Mouse (Mus musculus) embryonic facial prominence, embryonic 15.5 days (tissue): ENCODE measurements around the gene Olfr1053. TPM values are rescaled to one million over a fixed set of nuclear protein-coding genes. Genes with fewer than 3 reads are reported as not detected.
"Not testable (repeated sequence)": the region's sequence is repeated elsewhere in the genome, so short reads cannot be mapped to it uniquely, and the experiment has no call there.

Source experiments
- ATAC-seq: fragments of 200-750 bp; cut with Nextera tagmentation; 2 replicates; pipeline ENCODE4 v1.8.0; 2017; ENCODE audit warnings: low read depth, moderate TSS enrichment; ENCODE audit not compliant: insufficient number of reproducible peaks, low FRiP score, low TSS enrichment
- H3K27ac ChIP-seq: fragments of 300-500 bp; sonication (generic); replicated peaks from 2 replicates; pipeline ENCODE4 v1.5.1; 2015; ENCODE audit warnings: mild to moderate bottlenecking, inconsistent platforms
- H3K27me3 ChIP-seq: fragments of 300-500 bp; sonication (generic); 2 replicates; pipeline ENCODE4 v1.6.1; 2015; ENCODE audit warnings: inconsistent platforms
- H3K36me3 ChIP-seq: fragments of 300-500 bp; sonication (generic); 2 replicates; pipeline ENCODE4 v1.6.1; 2015; ENCODE audit warnings: mild to moderate bottlenecking, inconsistent platforms
- H3K4me1 ChIP-seq: fragments of 300-500 bp; sonication (generic); 2 replicates; pipeline ENCODE4 v1.6.1; 2015; ENCODE audit warnings: inconsistent platforms
- H3K4me2 ChIP-seq: fragments of 300-500 bp; sonication (generic); replicated peaks from 2 replicates; pipeline ENCODE4 v1.6.1; 2015; ENCODE audit warnings: mild to moderate bottlenecking, inconsistent platforms
- H3K4me3 ChIP-seq: fragments of 300-500 bp; sonication (generic); replicated peaks from 2 replicates; pipeline ENCODE4 v1.5.1; 2015; ENCODE audit warnings: mild to moderate bottlenecking, inconsistent platforms
- H3K9ac ChIP-seq: fragments of 300-500 bp; sonication (generic); 2 replicates; pipeline ENCODE4 v1.6.1; 2015; ENCODE audit warnings: inconsistent platforms
- H3K9me3 ChIP-seq: fragments of 300-500 bp; sonication (generic); replicated peaks from 2 replicates; pipeline ENCODE4 v1.6.1; 2016; ENCODE audit warnings: inconsistent platforms
- WGBS: fragments of 180-500 bp; shearing (Covaris S2); methylation state at CpG from one replicate; pipeline ENCODE4 v1.1.7; 2015; 5-methylcytosine and 5-hydroxymethylcytosine counted together
- polyA plus RNA-seq: library from polyadenylated mRNA; unstranded; fragments of >200 nt; fragmentation: Nextera tagmentation; extraction: Ambion mirVana; gene quantifications from 2 replicates; pipeline ENCODE4 v1.2.1, GENCODE M21; 2015

Olfr1053 gene
- not detected in 2 replicates for polyA plus RNA-seq

DNA sequence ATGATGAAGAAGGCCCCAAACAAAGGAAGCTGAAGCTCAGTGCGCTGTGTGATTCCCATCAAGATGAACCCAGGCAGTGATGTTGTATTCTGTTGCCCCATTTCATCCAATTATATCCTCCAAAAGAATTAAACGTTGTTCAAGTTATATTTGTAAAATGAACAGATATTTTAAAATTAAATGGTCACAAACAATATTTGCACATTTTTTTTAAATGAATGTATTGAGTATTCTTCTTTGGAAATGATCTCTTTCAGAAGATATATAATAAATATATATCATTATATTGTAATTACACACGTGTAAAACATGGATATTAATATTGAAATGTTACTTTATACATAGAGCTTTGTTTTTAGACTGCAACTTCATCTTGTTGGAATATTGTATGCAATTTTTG lies at the start of gene Olfr1053:
Gene Olfr1053, minus strand, starts transcription at position 101 of the 400 bp plus-strand sequence.
- no peak within 1 kb of the TSS for H3K4me2 ChIP-seq
- no peaks in the 10 kb centered on the region for H3K4me1 ChIP-seq
- H3K4me3 ChIP-seq = no peak within 1 kb of the TSS
- H3K27ac ChIP-seq = no peak within 1 kb of the TSS
- no peak for ATAC-seq
- no peaks in the 10 kb centered on the region for H3K9me3 ChIP-seq
- H3K27me3 ChIP-seq = no peaks in the 10 kb centered on the region
- 63% methylated on average over 3 of the region's 3 CpGs for WGBS
- no peaks in the 10 kb centered on the region for H3K36me3 ChIP-seq
- no peak within 1 kb of the TSS for H3K9ac ChIP-seq

DNA sequence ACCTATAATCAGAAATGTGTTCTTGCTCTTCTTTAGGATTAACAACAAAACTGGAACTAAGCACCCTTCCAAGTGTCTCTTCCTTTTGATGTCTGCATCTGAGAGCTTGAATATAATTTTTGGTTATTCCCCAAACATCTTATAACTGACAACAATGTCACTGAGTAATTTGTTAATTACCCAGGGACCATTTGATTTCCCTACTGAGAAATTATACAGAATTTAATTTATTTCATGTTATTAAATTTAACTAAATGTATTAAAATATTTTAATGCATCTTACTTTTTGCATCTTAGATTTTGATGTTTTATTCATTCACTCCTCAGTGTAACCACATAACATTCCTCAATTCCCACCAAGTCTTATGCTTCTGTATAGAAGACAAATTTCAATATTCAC lies 47.3 kb upstream of the Olfr1053 start, which contains the start of gene Olfr1056:
Gene Olfr1056, minus strand, starts transcription at position 101 of the 400 bp plus-strand sequence.
- Histone ChIP-seq H3K4me2 (no peak within 1 kb of the TSS), H3K4me1 (no peaks in the 10 kb centered on the region)
- ATAC-seq = no peak

DNA sequence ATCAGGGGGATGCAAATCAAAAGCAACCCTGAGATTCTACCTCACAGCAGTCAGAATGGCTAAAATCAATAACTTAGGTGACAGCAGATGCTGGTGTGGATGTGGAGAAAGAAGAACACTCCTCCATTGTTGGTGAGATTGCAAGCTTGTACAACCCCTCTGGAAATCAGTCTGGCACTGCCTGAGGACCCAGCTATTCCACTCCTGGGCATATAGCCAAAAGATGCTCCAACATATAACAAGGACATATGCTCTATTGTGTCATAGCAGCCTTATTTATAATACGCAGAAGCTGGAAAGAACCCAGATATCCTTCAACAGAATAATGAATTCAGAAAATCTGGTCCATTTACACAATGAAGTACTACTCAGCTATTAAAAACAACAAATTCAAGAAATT lies 36.7 kb upstream of the Olfr1053 start:
- ATAC-seq, H3K9me3 ChIP-seq, H3K36me3 ChIP-seq, H3K4me3 ChIP-seq, H3K4me2 ChIP-seq, H3K4me1 ChIP-seq, H3K9ac ChIP-seq, H3K27me3 ChIP-seq, H3K27ac ChIP-seq: not testable (repeated sequence)
- WGBS = 83% methylated on average over 1 of the region's 1 CpGs

More for the DNA sequence above, 47.3 kb upstream of the Olfr1053 start, which contains the start of gene Olfr1056:
- Histone ChIP-seq H3K27me3 (no peaks in the 10 kb centered on the region), H3K27ac (no peak within 1 kb of the TSS), H3K9ac (no peak within 1 kb of the TSS), H3K4me3 (no peak within 1 kb of the TSS), H3K9me3 (no peaks in the 10 kb centered on the region), H3K36me3 (no peaks in the 10 kb centered on the region)

DNA sequence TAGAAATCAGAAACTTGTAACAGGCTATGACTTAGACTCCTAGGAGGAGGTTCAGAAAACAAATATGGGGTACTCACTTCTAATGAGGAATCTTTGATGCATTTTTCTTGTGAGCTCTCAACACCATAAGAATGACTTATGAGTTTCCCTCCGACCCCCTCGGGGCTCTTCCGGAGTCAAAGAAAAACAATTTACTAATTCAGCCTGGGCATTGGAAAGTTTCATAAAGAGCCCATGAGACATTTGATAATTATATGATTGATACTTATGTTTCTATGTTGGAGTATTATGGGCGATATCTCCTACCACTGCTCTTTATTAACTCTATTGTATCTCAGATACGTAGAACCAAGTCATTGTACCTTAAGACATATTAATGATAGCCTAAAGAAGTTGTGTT lies 35.1 kb upstream of the Olfr1053 start, which contains the start of gene Olfr1055:
Gene Olfr1055, minus strand, starts transcription at position 101 of the 400 bp plus-strand sequence.
- Histone ChIP-seq H3K36me3 (no peaks in the 10 kb centered on the region), H3K9me3 (no peaks in the 10 kb centered on the region), H3K27ac (no peak within 1 kb of the TSS), H3K4me3 (no peak within 1 kb of the TSS), H3K27me3 (no peaks in the 10 kb centered on the region), H3K9ac (no peak within 1 kb of the TSS), H3K4me1 (no peaks in the 10 kb centered on the region), H3K4me2 (no peak within 1 kb of the TSS)
- 85% methylated on average over 5 of the region's 5 CpGs for WGBS
- no peak for ATAC-seq

DNA sequence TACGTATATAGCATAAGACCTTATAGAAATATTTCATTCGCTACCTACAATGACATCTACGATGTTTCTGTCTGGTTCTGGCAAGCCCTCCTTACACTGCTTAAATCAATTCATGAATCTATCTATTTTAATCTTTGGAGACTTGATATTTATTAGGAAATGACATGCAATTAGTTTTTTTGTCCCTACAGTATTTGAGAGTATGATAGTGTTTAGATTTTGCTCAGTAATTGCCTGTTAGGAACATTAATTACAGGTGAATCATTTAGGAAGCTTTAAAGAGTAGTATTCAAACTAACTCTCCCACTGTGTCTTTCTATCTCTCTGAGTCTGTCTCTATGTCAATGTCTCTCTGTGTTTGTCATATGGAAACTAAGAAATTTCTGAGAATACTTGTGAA lies 20.2 kb upstream of the Olfr1053 start, which contains the start of gene Olfr1054:
Gene Olfr1054, minus strand, starts transcription at position 101 of the 400 bp plus-strand sequence.
- no peaks in the 10 kb centered on the region for H3K4me1 ChIP-seq
- no peak for ATAC-seq
- no peaks in the 10 kb centered on the region for H3K27me3 ChIP-seq
- H3K9ac ChIP-seq = no peak within 1 kb of the TSS
- WGBS = 92% methylated on average over 3 of the region's 3 CpGs
- no peaks in the 10 kb centered on the region for H3K36me3 ChIP-seq
- H3K27ac ChIP-seq = no peak within 1 kb of the TSS
- H3K4me2 ChIP-seq = no peak within 1 kb of the TSS
- no peak within 1 kb of the TSS for H3K4me3 ChIP-seq
- no peaks in the 10 kb centered on the region for H3K9me3 ChIP-seq

DNA sequence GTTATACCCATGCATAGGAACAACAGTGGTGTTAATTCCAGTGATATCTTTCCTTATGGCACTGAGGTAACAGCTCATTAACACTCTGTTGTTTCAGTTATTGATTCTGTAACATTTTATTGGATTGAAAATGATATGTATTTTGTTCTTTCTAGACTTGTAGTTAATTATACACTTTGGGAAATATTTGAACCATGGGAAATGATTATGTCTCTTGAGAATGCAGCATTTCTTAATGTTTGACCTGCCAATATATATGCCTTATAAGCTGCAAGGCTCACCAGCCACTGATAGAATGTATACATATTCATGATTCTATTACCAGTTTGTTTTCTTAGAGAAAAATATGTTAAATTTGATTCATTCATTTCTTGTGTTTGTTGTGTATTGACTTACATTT lies 22.9 kb downstream of the Olfr1053 start, which contains the start of gene Olfr1052:
Gene Olfr1052, plus strand, starts transcription at position 301 of the 400 bp plus-strand sequence.
- Histone ChIP-seq H3K9me3 (no peaks in the 10 kb centered on the region), H3K36me3 (no peaks in the 10 kb centered on the region), H3K4me3 (no peak within 1 kb of the TSS), H3K4me1 (no peaks in the 10 kb centered on the region), H3K27me3 (no peaks in the 10 kb centered on the region), H3K27ac (no peak within 1 kb of the TSS), H3K9ac (no peak within 1 kb of the TSS), H3K4me2 (no peak within 1 kb of the TSS)
- ATAC-seq = no peak

DNA sequence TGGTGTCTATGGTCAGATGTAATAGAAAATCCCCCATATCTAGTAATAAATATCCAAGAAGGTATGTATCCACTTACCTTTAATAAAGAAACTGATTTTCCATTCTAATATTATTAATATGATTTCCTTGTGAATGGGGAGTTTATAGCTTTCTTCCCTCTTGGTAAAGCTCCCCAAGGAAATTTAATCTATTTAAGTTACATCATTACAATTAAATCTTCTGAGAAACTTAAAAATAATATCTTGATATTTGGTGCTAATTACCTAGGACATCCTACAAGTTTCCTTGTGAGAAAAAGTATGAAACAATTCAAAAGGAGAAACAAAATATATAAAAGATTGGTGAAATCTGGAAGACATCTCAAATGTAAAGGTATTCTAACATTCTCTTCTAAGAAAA lies 36.1 kb downstream of the Olfr1053 start, which contains the start of gene Olfr1051:
Gene Olfr1051, minus strand, starts transcription at position 101 of the 400 bp plus-strand sequence.
- H3K27ac ChIP-seq, ATAC-seq, H3K4me3 ChIP-seq, H3K4me1 ChIP-seq, H3K9me3 ChIP-seq, H3K27me3 ChIP-seq, H3K9ac ChIP-seq, H3K4me2 ChIP-seq, H3K36me3 ChIP-seq: not testable (repeated sequence)

Other genes starting within 250 kb of the Olfr1053 start
- gene Olfr1036, start 241.3 kb downstream of the Olfr1053 start, polyA plus RNA-seq = not detected in 2 replicates
- 0.14 TPM in 1 of 2 replicates, not detected in the other for gene Olfr1037, start 227.9 kb downstream of the Olfr1053 start, polyA plus RNA-seq
- gene Olfr1039, start 179.4 kb downstream of the Olfr1053 start, polyA plus RNA-seq = 0.05 TPM in 1 of 2 replicates, not detected in the other
- not detected in 2 replicates for gene Olfr1040, start 168.6 kb downstream of the Olfr1053 start, polyA plus RNA-seq
- gene Olfr1042, start 153.4 kb downstream of the Olfr1053 start, polyA plus RNA-seq = not detected in 2 replicates
- gene Olfr1043, start 147.8 kb downstream of the Olfr1053 start, polyA plus RNA-seq = not detected in 2 replicates
- gene Olfr1044, start 137.5 kb downstream of the Olfr1053 start, polyA plus RNA-seq = 0.24 TPM in 2 replicates
- 0.20 TPM in 1 of 2 replicates, not detected in the other for gene Olfr52, start 129.6 kb downstream of the Olfr1053 start, polyA plus RNA-seq
- gene Olfr1045, start 112.3 kb downstream of the Olfr1053 start, polyA plus RNA-seq = 0.09 TPM in 1 of 2 replicates, not detected in the other
- gene Olfr1046, start 96.0 kb downstream of the Olfr1053 start, polyA plus RNA-seq = 0.12 and 0.52 TPM in 2 replicates
- 0.24 and 0.56 TPM in 2 replicates for gene Olfr1047, start 83.9 kb downstream of the Olfr1053 start, polyA plus RNA-seq
- gene Olfr1048, start 75.0 kb downstream of the Olfr1053 start, polyA plus RNA-seq = 0.20 TPM in 1 of 2 replicates, not detected in the other
- gene Olfr1049, start 57.0 kb downstream of the Olfr1053 start, polyA plus RNA-seq = not detected in 2 replicates
- gene Olfr1051, start 36.2 kb downstream of the Olfr1053 start, polyA plus RNA-seq = not detected in 2 replicates
- 0.12 and 0.23 TPM in 2 replicates for gene Olfr1052, start 22.8 kb downstream of the Olfr1053 start, polyA plus RNA-seq
- 0.29 and 0.38 TPM in 2 replicates for gene Olfr1054, start 20.1 kb upstream of the Olfr1053 start, polyA plus RNA-seq
- not detected in 2 replicates for gene Olfr1055, start 35.0 kb upstream of the Olfr1053 start, polyA plus RNA-seq
- gene Olfr1056, start 47.2 kb upstream of the Olfr1053 start, polyA plus RNA-seq = 0.44 TPM in 1 of 2 replicates, not detected in the other
- gene Olfr1057, start 63.1 kb upstream of the Olfr1053 start, polyA plus RNA-seq = 0.05 TPM in 1 of 2 replicates, not detected in the other
- 0.22 and 0.98 TPM in 2 replicates for gene Olfr1058, start 73.3 kb upstream of the Olfr1053 start, polyA plus RNA-seq
- not detected in 2 replicates for gene Olfr1061, start 98.8 kb upstream of the Olfr1053 start, polyA plus RNA-seq
- 0.05 TPM in 1 of 2 replicates, not detected in the other for gene Olfr1062, start 111.5 kb upstream of the Olfr1053 start, polyA plus RNA-seq
- 0.09 and 0.29 TPM in 2 replicates for gene Olfr1065, start 135.3 kb upstream of the Olfr1053 start, polyA plus RNA-seq
- not detected in 2 replicates for gene Olfr1066, start 141.0 kb upstream of the Olfr1053 start, polyA plus RNA-seq
- 0.32 and 0.44 TPM in 2 replicates for gene Olfr228, start 172.1 kb upstream of the Olfr1053 start, polyA plus RNA-seq
- gene Olfr1076, start 193.2 kb upstream of the Olfr1053 start, polyA plus RNA-seq = not detected in 2 replicates
- 0.12 and 0.32 TPM in 2 replicates for gene Olfr1079, start 227.2 kb upstream of the Olfr1053 start, polyA plus RNA-seq
- gene Olfr1080, start 243.0 kb upstream of the Olfr1053 start, polyA plus RNA-seq = not detected in 2 replicates